Mouse (Mus musculus): ENCODE measurements around the gene Bcas3. TPM values are rescaled to one million over a fixed set of nuclear protein-coding genes. Genes with fewer than 3 reads are reported as not detected.

Gene Bcas3
- total and polyA plus RNA-seq, 2 experiments from 2014 or later, result 31.6 to 32.3 TPM

- no peak for DNase-seq (ENCODE audit: low spot score)
- WGBS, result 85% methylated on average over 4 of the region's 4 CpGs
- Histone ChIP-seq H3K9ac (replicated peaks; ENCODE audit: low read length) (no peak overlapping the region), H3K9me3 (ENCODE audit: low read length) (no peaks in the 10 kb centered on the region), H3K4me3 (ENCODE audit: low read length) (no peak overlapping the region), H3K4me2 (ENCODE audit: low read depth, low read length) (no peak overlapping the region), H3K4me1 (ENCODE audit: insufficient read depth, low read length) (no peaks in the 10 kb centered on the region), H3K27ac (no peak overlapping the region), H3K27me3 (ENCODE audit: insufficient read depth, low read length) (no peaks in the 10 kb centered on the region), H3K36me3 (ENCODE audit: insufficient read depth, low read length) (no peaks in the 10 kb centered on the region)
- TF ChIP-seq CTCF (IDR thresholded peaks at IDR 0.05; ENCODE audit: low read depth), result no peak
- no peak for ATAC-seq
These were observed 190.3 kb downstream of the Bcas3 start for GRCm38 (mm10) chr11:85543311-85543710.

GRCm38 (mm10) chr11:85545602-85546001 lies 192.6 kb downstream of the Bcas3 start:
- H3K9ac ChIP-seq (replicated peaks; ENCODE audit: low read length), result no peak overlapping the region
- ATAC-seq, result no peak

GRCm38 (mm10) chr11:85547966-85548365 lies 195.0 kb downstream of the Bcas3 start:
- no peaks in the 10 kb centered on the region for H3K4me1 ChIP-seq (ENCODE audit: insufficient read depth, low read length)
- H3K27ac ChIP-seq, result no peak overlapping the region
- WGBS, result 60% methylated on average over 6 of the region's 6 CpGs
- no peaks in the 10 kb centered on the region for H3K36me3 ChIP-seq (ENCODE audit: insufficient read depth, low read length)
- no peak overlapping the region for H3K4me2 ChIP-seq (ENCODE audit: low read depth, low read length)
- no peaks in the 10 kb centered on the region for H3K27me3 ChIP-seq (ENCODE audit: insufficient read depth, low read length)
- H3K9me3 ChIP-seq (ENCODE audit: low read length), result no peaks in the 10 kb centered on the region
- no peak overlapping the region for H3K9ac ChIP-seq (replicated peaks; ENCODE audit: low read length)
- no peak overlapping the region for H3K4me3 ChIP-seq (ENCODE audit: low read length)
- DNase-seq (ENCODE audit: low spot score), result no peak
- ATAC-seq, result no peak
- TF ChIP-seq CTCF (IDR thresholded peaks at IDR 0.05; ENCODE audit: low read depth), result no peak

More at GRCm38 (mm10) chr11:85545602-85546001, 192.6 kb downstream of the Bcas3 start:
- H3K4me2 ChIP-seq (ENCODE audit: low read depth, low read length), result no peak overlapping the region
- no peaks in the 10 kb centered on the region for H3K27me3 ChIP-seq (ENCODE audit: insufficient read depth, low read length)
- WGBS, result 79% methylated on average over 5 of the region's 5 CpGs
- H3K9me3 ChIP-seq (ENCODE audit: low read length), result no peaks in the 10 kb centered on the region
- H3K27ac ChIP-seq, result no peak overlapping the region
- no peak for TF ChIP-seq CTCF (IDR thresholded peaks at IDR 0.05; ENCODE audit: low read depth)
- no peak overlapping the region for H3K4me3 ChIP-seq (ENCODE audit: low read length)
- no peaks in the 10 kb centered on the region for H3K4me1 ChIP-seq (ENCODE audit: insufficient read depth, low read length)
- H3K36me3 ChIP-seq (ENCODE audit: insufficient read depth, low read length), result no peaks in the 10 kb centered on the region
- no peak for DNase-seq (ENCODE audit: low spot score)

- no peak overlapping the region for H3K4me3 ChIP-seq (ENCODE audit: low read length)
- ATAC-seq (no peak), DNase-seq (ENCODE audit: low spot score) (no peak)
- no peak for TF ChIP-seq CTCF (IDR thresholded peaks at IDR 0.05; ENCODE audit: low read depth)
- no peaks in the 10 kb centered on the region for H3K4me1 ChIP-seq (ENCODE audit: insufficient read depth, low read length)
- no peaks in the 10 kb centered on the region for H3K36me3 ChIP-seq (ENCODE audit: insufficient read depth, low read length)
- WGBS, result 80% methylated on average over 3 of the region's 3 CpGs
- no peaks in the 10 kb centered on the region for H3K27me3 ChIP-seq (ENCODE audit: insufficient read depth, low read length)
- no peak overlapping the region for H3K27ac ChIP-seq
- no peak overlapping the region for H3K9ac ChIP-seq (replicated peaks; ENCODE audit: low read length)
- no peaks in the 10 kb centered on the region for H3K9me3 ChIP-seq (ENCODE audit: low read length)
- no peak overlapping the region for H3K4me2 ChIP-seq (ENCODE audit: low read depth, low read length)
These were observed 196.7 kb downstream of the Bcas3 start for GRCm38 (mm10) chr11:85549651-85550050.

GRCm38 (mm10) chr11:85555066-85555465 lies 202.1 kb downstream of the Bcas3 start:
- no peak for ATAC-seq
- no peaks in the 10 kb centered on the region for H3K36me3 ChIP-seq (ENCODE audit: insufficient read depth, low read length)
- no peak overlapping the region for H3K9ac ChIP-seq (replicated peaks; ENCODE audit: low read length)
- WGBS, result 58% methylated on average over 1 of the region's 1 CpGs
- H3K4me1 ChIP-seq (ENCODE audit: insufficient read depth, low read length), result no peaks in the 10 kb centered on the region
- H3K27ac ChIP-seq, result no peak overlapping the region
- no peaks in the 10 kb centered on the region for H3K27me3 ChIP-seq (ENCODE audit: insufficient read depth, low read length)
- no peak overlapping the region for H3K4me2 ChIP-seq (ENCODE audit: low read depth, low read length)
- H3K4me3 ChIP-seq (ENCODE audit: low read length), result no peak overlapping the region
- no peaks in the 10 kb centered on the region for H3K9me3 ChIP-seq (ENCODE audit: low read length)
- TF ChIP-seq CTCF (IDR thresholded peaks at IDR 0.05; ENCODE audit: low read depth), result no peak
- DNase-seq (ENCODE audit: low spot score), result no peak

- H3K4me2 ChIP-seq (ENCODE audit: low read depth, low read length), result no peak overlapping the region
- ATAC-seq, result no peak
- WGBS, result 80% methylated on average over 2 of the region's 2 CpGs
These were observed 202.8 kb downstream of the Bcas3 start for GRCm38 (mm10) chr11:85555721-85556120.

GRCm38 (mm10) chr11:85565068-85565467 lies 212.1 kb downstream of the Bcas3 start:
- Histone ChIP-seq H3K4me1 (ENCODE audit: insufficient read depth, low read length) (no peaks in the 10 kb centered on the region), H3K4me3 (ENCODE audit: low read length) (no peak overlapping the region), H3K36me3 (ENCODE audit: insufficient read depth, low read length) (no peaks in the 10 kb centered on the region), H3K4me2 (ENCODE audit: low read depth, low read length) (no peak overlapping the region), H3K27ac (no peak overlapping the region), H3K27me3 (ENCODE audit: insufficient read depth, low read length) (no peaks in the 10 kb centered on the region), H3K9me3 (ENCODE audit: low read length) (no peaks in the 10 kb centered on the region), H3K9ac (replicated peaks; ENCODE audit: low read length) (no peak overlapping the region)
- WGBS, result 82% methylated on average over 2 of the region's 2 CpGs
- no peak for TF ChIP-seq CTCF (IDR thresholded peaks at IDR 0.05; ENCODE audit: low read depth)
- ATAC-seq, result no peak
- DNase-seq (ENCODE audit: low spot score), result no peak

More at GRCm38 (mm10) chr11:85555721-85556120, 202.8 kb downstream of the Bcas3 start:
- Histone ChIP-seq H3K4me1 (ENCODE audit: insufficient read depth, low read length) (no peaks in the 10 kb centered on the region), H3K9ac (replicated peaks; ENCODE audit: low read length) (no peak overlapping the region), H3K27me3 (ENCODE audit: insufficient read depth, low read length) (no peaks in the 10 kb centered on the region), H3K9me3 (ENCODE audit: low read length) (no peaks in the 10 kb centered on the region), H3K27ac (no peak overlapping the region), H3K36me3 (ENCODE audit: insufficient read depth, low read length) (no peaks in the 10 kb centered on the region), H3K4me3 (ENCODE audit: low read length) (no peak overlapping the region)
- no peak for DNase-seq (ENCODE audit: low spot score)
- TF ChIP-seq CTCF (IDR thresholded peaks at IDR 0.05; ENCODE audit: low read depth), result no peak
